Mouse (Mus musculus): ENCODE data around the gene Gm20662.

Gm20662 gene

DNA sequence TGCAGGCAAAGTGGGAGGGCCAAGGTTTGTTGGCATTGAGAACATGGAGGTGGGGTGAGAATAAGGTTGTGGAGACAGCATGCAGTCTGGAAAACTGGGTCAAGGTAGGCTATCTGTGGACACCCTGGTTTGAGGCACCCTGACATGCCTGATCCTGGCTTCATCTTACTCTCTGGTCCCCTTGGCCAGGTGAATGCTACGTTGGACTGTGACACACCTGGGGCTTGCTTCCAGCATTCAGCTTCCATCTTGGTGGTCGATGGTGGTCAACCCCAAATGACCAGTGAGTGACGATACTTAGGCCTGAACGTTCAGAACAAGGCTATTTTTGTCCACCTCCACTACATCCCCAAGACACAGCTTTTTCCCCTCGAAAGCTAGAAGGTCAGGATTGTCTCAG is at the start of gene Gm20662:
TSS of gene Gm20662 (plus strand) at position 301 of the 400 bp plus-strand sequence.
- no peak for DNase-seq (ENCODE audit: inconsistent ontology term)

DNA sequence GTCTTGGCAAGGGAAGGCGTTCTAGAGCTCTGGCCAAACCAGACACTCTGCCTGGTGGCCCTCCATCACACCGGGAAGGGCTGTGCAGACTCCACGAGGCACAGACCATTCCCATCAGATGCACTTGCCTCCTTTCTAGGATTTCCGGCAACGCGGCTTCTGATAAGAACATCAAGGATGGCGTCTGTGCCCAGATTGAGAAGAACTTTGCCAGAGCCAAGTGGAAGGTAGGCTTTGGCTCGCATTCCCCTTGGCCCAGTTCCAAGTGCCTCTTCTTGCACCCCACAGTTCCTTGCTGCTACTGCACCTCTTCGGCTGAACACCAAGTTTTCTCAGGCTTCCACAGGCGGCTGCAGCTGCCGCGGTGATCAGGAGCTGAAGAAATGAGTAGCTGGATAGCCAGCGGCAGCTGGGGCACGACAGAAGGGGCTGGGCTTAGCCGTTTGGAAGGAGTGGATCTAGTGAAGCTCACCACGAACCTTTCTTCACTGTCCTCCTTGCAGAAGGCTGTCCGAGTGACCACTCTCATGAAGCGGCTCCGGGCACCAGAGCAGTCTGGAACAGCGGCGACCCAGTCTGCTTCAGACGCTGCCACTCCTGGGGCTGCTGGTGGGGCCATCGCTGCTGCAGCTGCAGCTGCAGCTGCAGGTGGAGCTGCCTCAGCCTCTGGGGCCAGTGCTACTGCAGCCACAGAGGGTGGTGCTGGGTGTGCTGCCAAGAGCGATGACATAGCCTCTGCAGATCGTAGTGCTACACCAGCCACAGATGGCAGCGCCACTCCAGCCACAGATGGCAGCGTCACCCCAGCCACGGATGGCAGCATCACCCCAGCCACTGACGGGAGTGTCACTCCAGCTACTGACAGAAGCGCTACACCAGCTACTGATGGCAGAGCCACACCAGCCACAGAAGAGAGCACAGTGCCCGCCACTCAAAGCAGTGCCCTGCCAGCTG is 48.6 kb upstream of the Gm20662 start:
- DNase-seq (ENCODE audit: inconsistent ontology term) = no peak

DNA sequence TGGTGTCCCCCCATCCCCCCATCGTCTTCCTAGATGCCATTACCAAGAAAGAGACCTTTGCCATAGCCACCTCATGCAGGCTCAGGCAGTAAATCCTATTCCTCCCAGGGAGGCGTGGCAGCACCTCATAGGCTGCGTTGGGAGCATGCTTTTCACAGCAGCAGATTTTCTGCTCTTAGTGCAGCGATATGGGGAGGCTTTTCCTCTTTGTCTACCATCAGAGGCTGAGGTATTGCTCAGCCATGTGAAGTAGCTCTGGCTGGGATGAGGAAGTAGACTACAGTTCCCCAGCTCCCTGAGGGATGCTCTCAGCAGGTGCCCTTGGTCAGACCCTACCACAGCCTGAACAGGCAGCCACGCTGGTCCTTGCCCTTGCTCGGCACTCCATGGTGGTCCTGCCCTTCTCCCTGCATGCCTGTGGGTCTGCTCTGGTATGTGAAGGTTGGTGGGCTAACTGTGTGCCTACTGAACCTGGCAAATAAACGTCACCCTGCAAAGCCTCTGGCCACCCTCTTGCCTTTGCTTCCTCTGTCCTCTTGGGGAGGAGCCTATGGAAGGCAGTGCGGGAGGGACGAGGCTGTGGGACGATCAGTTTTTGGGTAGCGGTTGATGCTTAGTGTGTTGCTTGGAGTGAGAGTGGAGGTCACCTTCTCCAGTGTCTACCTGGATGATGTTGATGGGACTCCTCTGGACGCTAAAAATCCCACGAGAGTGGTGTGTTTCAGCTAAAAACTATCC is 46.8 kb upstream of the Gm20662 start:
- no peak for DNase-seq (ENCODE audit: inconsistent ontology term)

DNA sequence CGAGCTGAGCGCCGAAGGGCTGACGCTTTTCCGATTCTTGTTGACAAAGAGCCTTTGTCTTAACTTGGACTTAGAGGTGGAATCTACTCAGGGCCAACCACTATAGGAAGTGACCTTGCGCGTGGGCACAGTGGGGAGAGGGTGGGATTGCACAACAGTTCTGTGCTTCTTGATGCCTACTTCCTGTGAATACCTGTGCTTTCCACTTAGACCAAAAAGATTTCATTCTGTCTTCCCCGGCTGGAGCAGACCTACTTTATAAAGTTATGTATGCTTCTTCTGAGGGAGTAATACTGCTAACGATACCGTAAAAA is 46.3 kb upstream of the Gm20662 start, which contains the start of gene Traip:
TSS of gene Traip (plus strand) at position 215 of the 314 bp plus-strand sequence.
- DNase-seq (ENCODE audit: inconsistent ontology term) = no peak

DNA sequence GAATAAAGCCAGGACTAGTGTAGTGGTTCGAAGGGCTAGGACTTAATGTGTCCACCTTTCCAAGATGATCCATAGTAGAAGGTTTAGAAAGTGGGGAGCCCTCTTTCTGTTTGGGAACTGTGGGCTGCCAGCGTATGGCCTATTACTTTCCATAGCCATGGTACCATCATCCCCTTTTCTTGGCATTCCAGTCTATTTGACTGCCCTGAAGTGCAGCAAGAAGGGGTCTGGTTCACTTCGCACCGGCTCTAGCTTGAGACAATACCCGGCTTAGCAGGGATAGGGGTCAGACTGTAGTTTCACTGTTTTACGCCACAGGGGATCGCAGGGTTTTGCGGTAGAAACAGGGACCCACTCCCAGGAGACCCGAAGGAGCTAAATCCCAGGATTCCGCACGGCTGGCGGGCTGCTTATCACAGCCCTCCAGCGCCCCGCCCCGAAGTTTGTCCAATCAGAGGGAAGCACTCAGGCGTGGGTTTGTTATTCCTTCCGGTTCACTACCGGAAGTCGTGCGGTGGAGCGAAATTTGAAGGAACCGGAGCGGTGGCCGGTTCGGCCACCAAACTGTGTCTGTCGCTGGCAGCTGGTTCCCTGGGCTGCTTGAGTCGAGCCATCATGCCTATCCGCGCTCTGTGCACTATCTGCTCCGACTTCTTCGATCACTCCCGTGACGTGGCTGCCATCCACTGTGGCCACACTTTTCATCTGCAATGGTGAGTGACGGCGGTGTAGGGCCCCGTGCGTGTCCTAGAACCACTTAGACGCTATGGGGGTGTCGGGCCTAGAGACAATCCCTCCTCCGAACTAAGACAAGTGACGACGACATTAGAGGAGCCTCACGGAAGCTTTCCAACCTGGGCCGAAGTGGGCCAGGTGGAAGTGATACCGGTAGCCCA is 45.4 kb upstream of the Gm20662 start:
- DNase-seq (ENCODE audit: inconsistent ontology term) = peak; percentile 84

DNA sequence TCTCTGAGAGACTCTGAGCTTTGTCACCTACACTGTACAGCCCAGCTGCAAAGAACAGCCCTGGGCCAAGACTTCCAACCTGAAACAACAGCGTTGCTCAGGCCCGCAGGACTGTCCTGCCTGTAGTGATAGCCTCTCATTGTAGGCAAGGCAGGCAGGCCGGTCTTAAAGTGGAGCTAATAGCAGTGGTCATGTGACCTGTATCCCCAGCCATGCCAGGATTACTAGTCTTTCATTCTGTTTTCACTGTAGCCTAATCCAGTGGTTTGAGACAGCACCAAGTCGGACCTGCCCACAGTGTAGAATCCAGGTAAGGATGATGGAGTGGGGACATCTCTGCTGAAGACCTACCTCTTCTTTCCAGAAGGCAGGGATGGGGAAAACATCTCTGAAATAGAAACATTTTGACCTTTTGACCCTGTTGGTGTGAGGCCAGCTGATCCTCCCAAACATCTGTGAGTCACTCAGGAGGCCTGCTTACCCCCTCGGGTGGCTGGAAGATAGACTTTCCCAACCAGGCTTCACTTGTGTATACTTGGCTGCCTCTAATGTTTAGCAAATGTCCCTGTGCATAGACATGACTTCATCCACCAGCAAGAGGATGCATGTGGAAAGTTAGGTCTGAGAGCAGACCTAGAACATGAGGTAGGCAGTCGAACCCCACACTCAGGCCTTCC is 40.4 kb upstream of the Gm20662 start:
- no peak for DNase-seq (ENCODE audit: inconsistent ontology term)

DNA sequence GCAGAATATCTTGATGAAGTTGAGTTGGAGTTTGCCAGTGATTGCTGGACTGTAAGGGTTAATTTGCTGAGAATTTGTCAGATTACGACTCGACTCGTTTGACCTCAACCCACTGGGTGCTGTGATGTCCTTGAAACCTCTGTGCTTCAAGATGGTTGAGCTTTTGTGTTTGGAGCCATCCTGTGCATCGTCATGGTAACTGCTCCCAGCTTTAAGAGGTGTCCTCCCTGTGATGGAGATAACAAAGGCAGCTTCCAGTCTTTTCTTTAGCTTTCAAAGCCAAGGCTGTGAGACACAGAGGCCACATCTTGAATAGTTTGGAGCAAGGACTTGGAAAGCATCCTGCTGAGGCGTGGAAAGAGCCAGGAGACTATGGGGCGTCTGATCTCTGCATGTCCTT is 39.0 kb upstream of the Gm20662 start:
- DNase-seq (ENCODE audit: inconsistent ontology term) = no peak

DNA sequence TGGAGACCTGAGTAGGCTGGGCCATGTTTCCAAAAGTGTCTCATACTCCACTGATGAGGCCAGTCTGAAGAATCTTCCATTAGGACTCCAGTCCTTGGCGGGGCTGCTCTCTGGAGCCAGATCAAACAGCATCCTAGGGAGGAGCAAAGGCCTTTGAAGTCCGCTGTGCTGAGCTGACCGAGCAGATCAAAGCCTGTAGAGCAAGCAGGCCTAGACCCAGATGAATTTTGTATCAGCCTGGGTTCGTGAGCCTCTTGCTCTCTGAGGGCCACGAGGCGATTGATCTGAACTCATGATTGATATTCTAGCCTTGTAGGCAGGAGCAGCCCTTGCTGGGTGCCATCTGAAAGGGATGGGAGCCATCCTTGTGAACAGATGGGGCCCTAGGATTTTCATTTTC is 36.3 kb upstream of the Gm20662 start:
- no peak for DNase-seq (ENCODE audit: inconsistent ontology term)

DNA sequence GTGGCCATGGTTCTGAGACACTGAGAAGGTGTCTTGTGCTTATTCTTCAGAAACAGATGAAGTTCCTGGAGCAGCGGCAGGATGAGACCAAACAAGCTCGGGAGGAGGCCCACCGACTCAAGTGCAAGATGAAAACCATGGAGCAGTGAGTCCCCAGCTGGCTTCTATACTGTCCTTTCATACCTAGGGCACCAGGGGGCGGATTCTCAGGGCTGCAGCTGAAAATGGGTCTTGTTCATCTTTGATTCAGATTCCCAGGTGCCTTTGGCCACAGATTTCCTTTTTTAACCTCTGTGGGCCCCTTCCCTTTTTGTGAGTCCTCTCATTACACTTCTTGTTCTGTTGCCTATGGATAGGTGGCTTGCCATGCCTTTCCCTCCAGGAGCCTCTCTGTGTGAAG is 35.2 kb upstream of the Gm20662 start:
- no peak for DNase-seq (ENCODE audit: inconsistent ontology term)

DNA sequence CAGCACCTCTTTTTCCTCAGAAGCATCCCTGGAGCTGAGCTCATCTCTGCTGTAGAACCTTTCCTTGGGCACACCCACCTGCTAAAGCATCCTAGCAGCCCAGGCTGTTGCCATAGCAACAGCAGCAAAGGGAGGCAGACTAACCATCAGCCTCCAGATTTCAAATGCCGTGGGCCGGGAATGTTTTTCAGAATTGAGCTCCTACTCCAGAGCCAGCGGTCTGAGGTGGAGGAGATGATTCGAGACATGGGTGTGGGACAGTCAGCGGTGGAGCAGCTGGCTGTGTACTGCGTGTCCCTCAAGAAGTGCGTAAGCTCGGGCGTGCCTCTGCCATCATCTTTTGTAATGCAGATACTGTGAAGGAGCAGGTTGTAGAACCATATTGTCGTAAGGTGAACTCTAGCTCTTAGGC is 34.8 kb upstream of the Gm20662 start:
- DNase-seq (ENCODE audit: inconsistent ontology term) = no peak

DNA sequence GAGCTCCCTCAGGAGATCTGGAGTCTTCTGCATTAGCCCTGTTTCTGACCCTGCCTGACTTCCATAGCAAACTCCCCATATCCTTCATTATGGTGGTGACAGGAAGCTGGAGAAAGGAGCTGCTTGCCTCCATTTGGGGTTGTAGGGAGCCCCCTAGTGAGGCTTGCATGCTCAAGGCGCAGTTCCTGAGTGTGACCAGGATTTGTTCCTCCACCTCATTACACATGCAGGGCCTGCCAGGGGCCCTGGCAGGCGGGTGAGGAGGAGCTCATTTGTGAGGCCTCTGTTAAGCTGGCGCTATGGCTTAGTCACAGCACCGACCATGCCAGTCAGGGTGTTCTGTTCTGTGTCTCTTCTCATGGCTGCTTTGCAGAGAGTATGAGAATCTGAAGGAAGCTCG is 34.3 kb upstream of the Gm20662 start:
- peak; percentile 77 for DNase-seq (ENCODE audit: inconsistent ontology term)

DNA sequence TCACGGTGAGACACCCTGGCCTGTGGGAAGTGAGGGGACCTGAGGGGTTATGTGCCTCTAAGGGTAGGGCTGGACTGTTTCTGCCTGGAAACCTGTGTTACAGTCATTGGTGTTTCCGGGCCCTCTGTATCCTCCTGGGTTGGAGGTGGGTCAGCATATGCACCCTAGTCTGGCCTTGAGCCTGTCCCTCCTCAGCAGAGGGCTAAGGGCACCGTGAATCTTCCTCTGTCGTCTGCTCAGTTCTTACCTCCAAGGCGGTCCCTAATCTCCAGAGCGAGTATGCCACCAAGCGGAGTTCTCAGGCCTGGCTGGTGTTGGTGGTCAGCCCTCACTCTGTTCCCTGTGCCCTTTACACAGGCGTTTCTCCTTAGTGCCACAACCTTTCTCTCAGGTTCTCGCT is 33.2 kb upstream of the Gm20662 start:
- no peak for DNase-seq (ENCODE audit: inconsistent ontology term)

DNA sequence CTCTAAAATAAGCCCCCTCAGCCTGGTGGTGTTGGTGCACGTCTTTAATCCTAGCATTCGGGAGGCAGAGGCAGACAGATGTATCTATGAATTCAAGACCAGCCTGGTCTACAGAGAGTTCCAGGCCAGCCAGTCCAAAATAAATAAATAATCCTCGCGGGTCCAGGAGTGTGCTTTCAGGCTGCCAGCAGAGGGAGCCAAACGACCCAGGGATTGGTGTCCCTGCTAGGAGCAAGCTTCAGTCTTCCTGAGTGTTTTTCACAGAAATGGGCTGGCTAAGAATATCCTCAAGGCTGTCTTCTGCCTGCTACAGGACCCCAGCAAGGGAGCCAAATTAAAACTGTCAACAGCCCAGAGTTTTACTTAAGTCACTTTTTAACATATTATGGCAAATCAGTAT is 32.4 kb upstream of the Gm20662 start:
- DNase-seq (ENCODE audit: inconsistent ontology term) = peak; percentile 60

DNA sequence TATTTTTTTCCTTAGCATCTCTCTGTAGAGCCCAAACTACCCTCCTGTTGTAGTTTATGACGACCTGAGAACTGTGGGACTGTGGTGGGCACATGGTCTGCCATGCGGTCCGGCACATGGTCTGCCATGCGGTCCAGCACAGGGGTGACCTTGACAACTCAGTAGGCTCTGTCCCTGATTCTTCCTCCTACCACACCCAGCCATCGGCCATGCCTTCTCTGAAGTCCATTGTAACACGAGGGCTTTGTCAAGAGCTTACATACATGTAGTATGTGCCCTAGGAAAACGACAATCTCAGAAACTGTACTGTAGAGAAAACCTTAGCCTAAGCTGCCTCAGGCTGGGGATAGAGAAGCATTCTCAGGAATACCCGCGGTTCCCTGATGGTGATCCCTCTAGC is 31.5 kb upstream of the Gm20662 start:
- no peak for DNase-seq (ENCODE audit: inconsistent ontology term)

DNA sequence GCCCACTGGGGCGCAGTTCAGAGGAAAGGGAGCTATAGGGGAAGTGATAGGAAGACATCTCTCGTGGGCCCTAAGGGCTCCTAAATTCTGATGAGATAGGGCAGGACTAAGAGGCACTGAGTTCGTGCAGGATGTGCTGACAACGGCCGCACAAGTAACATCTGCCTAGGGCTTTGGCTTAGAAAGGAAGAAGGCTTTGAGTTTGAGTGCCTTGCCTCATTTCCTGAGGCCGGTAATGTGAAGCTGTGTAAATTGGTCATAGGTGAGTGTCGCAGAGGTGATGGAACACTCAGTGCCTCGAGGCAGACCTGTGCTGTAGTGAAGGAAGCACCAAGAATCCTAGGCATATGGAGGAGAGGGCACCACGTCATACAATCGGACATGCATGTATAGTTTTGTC is 29.5 kb upstream of the Gm20662 start:
- no peak for DNase-seq (ENCODE audit: inconsistent ontology term)

DNA sequence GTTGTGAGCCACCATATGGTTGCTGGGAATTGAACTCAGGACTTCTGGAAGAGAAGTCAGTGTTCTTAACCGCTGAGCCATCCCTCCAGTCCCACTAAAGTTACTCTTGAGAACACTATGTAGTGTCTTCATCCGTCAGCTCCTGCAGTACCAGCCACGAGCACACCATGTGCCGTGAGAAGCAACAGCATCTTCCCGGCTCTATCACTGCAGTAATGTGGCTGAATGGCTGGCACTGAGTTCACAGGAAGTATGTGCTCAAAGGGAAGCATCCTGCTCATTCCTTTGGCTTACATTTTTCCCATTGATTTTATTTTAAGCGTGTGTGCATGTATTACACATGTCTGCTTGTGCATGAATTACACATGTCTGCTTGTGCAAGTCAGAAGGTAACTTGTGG is 28.7 kb upstream of the Gm20662 start:
- no peak for DNase-seq (ENCODE audit: inconsistent ontology term)

DNA sequence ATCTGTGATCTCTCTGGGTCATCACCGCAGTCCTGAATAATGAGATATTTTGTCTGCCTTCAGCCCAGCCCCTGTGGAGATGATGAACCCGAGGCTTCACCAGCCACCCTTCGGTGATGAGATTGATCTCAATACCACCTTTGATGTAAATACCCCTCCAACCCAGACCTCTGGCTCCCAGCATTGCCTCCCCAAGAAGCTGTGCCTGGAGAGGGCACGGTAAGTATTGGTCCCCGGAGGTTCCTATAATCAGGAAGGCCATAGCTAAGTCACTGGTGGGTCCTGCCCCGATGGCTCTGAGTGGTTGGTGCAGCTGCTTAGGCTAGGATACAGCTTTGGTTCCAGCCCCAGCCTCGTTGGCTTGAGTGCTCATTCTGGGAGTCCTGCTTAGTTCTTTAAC is 27.6 kb upstream of the Gm20662 start:
- DNase-seq (ENCODE audit: inconsistent ontology term) = no peak

DNA sequence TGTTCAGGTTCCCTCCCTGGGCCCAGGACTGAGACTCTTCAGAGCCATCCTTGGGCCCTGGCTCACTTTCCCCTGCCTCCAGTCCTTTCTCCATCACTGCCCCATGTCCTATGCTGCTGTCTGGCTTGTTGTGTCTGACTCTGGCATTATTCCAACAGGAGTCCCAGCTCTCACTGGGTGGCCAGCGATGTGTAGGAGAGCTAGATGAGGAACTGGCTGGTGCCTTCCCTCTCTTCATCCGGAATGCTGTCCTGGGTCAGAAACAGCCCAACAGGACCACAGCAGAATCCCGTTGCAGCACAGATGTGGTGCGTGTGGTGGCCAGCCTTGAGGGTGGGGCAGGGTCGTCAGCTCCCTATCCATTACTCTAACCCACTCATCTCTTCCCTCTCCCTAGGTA is 25.8 kb upstream of the Gm20662 start:
- DNase-seq (ENCODE audit: inconsistent ontology term) = no peak

DNA sequence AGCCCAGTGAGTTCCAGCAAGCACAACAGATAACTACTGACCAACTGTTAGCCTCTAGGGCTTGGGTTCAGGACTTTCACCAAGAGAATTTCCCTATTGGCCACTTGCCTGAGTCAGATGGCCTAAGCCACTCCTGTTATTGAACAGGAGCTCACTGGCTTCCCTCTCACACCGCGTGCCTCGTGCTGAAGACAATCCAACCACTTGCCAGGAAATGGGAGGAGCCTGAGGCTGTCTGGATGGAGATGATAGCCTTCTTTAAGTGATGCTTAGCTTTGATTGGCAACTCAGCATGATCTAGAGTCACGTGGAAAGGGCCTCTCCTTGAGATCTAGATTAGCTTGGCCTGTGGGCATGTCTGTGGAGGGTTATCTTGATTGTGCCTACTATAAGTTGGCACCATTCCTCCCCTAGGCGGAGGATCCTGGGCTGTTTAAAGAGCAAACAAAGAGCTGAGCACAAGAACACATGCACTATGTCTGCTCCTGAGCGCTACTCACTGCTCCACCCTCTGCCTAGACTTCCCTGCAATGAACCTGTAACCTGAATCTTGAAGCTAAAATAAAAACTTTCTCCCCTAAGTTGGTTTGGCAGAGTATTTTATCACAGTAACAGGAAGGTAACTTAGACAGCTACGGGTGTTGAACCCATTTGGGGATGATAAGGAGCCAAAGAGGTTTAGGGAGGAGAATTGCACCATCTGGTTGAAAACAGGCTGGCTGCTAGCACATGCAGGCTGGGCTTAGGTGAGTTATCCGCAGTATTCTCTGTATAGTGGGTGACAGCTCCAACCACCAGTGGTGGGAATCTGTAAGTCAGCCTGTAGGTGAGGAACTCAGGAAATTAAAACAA is 24.2 kb upstream of the Gm20662 start:
- no peak for DNase-seq (ENCODE audit: inconsistent ontology term)

DNA sequence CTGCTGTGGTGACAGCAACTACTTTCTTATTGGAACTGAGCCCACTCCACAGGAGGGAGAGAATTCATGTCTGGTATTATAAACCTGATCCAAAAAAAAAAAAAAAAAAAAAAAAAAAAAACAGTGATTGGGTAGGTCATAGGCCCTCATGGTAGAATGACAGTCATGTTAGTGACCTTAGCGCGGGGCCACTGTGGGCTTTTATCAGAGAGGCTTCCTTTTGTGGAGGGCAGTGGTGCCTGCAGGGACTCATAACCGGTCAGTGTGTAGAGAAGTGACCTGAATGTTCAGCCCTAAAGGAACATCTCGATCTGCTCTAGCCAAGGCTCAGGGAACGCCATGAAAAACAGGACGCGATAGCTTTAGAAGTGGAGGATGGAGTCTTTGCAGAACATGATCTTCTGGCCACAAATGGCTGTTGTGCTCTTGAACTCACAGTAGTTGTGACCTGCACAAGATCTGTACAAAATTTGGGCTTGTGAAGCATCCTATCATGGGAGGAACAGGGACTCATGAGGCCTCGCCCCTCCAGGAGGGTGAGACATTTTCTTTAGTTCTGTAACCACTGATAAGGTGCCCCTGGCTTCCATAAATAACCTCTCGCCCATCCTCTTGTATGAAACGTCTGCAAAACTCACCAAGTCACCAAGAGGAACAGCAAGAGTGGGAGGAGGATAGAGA is 21.5 kb upstream of the Gm20662 start:
- no peak for DNase-seq (ENCODE audit: inconsistent ontology term)
